Mouse (Mus musculus) liver, adult 2 months (tissue): ENCODE measurements around the gene Cdipt.

Experiments
- CTCF ChIP-seq: fragments of 200-500 bp; IDR thresholded peaks from 2 replicates; pipeline ENCODE4 v1.5.1; 2011; ENCODE audit warnings: low read depth, low read length, control low read depth
- POLR2A ChIP-seq: fragments of 200-500 bp; IDR thresholded peaks from 2 replicates; pipeline ENCODE4 v1.6.1; 2011; ENCODE audit warnings: low read length, control low read depth; ENCODE audit not compliant: insufficient read depth; ENCODE audit errors: extremely low read depth

DNA sequence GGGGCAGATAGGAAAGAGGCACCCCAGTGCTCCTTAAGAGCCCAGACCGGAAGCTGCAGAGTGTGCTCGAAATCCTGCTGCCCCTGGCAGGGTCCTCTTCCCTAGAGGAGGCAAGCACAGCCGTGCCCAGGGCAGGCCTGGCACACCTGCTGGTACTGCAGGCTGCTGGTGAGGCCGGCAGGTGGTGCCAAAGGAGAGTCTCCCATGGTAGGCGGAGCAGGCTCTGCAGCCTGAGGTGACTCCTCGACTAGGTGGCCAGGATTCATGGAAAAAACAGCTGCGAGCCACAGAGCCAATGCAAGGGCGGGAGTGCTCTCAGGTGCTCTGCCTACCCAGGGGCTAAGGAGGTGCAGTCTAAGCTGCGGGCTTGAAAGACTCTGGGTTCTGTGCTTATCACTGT is 10.6 kb downstream of the Cdipt start:
- TF ChIP-seq POLR2A (no peak), CTCF (peak; percentile 77)
